8 mouse cellular contexts compared by ENCODE assay signal in genomic region chr6:114915915-114916714, GRCm38 (mm10). TPM values are rescaled to one million over a fixed set of nuclear protein-coding genes. Genes with fewer than 3 reads are reported as not detected.
DNase-seq lines count a peak whose midpoint lies in the region; ATAC-seq lines count a peak whose summit lies in the region.

No protein-coding gene starts in this region.

- peak overlapping the region; percentile 95 for H3K27ac ChIP-seq in forebrain, embryonic 10.5 days
- no peak overlapping the region for H3K27ac ChIP-seq in limb, embryonic 11.5 days (replicated peaks; ENCODE audit: low read depth, low read length)
- no peak overlapping the region for H3K27ac ChIP-seq in neural tube, embryonic 14.5 days (ENCODE audit: low read depth, low read length)

- H3K36me3 ChIP-seq in forebrain, embryonic 10.5 days (replicated peaks), result peaks cover 17% of the 10 kb centered on the region
- H3K36me3 ChIP-seq in limb, embryonic 11.5 days (ENCODE audit: control insufficient read depth, insufficient read depth, low read length), result no peaks in the 10 kb centered on the region
- H3K36me3 ChIP-seq in neural tube, embryonic 14.5 days (ENCODE audit: control insufficient read depth, insufficient read depth, low read length), result no peaks in the 10 kb centered on the region

- peak; percentile 55 to 61 for DNase-seq in kidney, postnatal 4 days
- DNase-seq in kidney, adult 8-10 months, result no peak
- no peak for DNase-seq in forebrain, embryonic 10.5 days (ENCODE audit: extremely low spot score, low spot score)
- no peak for DNase-seq in limb, embryonic 11.5 days (ENCODE audit: low spot score)
- DNase-seq in urinary bladder, postnatal 4 days (ENCODE audit: low spot score in 2 of 2), result no peak
- DNase-seq in gastrocnemius, postnatal 10 days, result no peak
- no peak for DNase-seq in ovary, postnatal 10 days (ENCODE audit: low spot score)

- H3K9me3 ChIP-seq in forebrain, embryonic 10.5 days, result no peaks in the 10 kb centered on the region
- H3K9me3 ChIP-seq in limb, embryonic 11.5 days (ENCODE audit: control insufficient read depth, low read length), result no peaks in the 10 kb centered on the region
- no peaks in the 10 kb centered on the region for H3K9me3 ChIP-seq in neural tube, embryonic 14.5 days (ENCODE audit: control insufficient read depth, low read length)

- peak overlapping the region; percentile 24; the same call in 1 of the 2 replicates for H3K9ac ChIP-seq in limb, embryonic 11.5 days (ENCODE audit: low read length)
- H3K9ac ChIP-seq in neural tube, embryonic 14.5 days (replicated peaks; ENCODE audit: low read depth, low read length), result no peak overlapping the region; the same call in 1 of the 2 replicates

- peaks cover 94% of the 10 kb centered on the region for H3K4me1 ChIP-seq in forebrain, embryonic 10.5 days
- peaks cover 70% of the 10 kb centered on the region for H3K4me1 ChIP-seq in limb, embryonic 11.5 days (ENCODE audit: control insufficient read depth, insufficient read depth, low read length)
- peaks cover 72% of the 10 kb centered on the region for H3K4me1 ChIP-seq in neural tube, embryonic 14.5 days (ENCODE audit: control insufficient read depth, insufficient read depth, low read length)

- no peak for ATAC-seq in limb, embryonic 11.5 days (ENCODE audit: insufficient number of reproducible peaks, low FRiP score, low TSS enrichment, low read depth)
- no peak for ATAC-seq in neural tube, embryonic 14.5 days (ENCODE audit: low read depth)

- no peaks in the 10 kb centered on the region for H3K27me3 ChIP-seq in forebrain, embryonic 10.5 days (ENCODE audit: poor library complexity, severe bottlenecking)
- no peaks in the 10 kb centered on the region for H3K27me3 ChIP-seq in limb, embryonic 11.5 days (ENCODE audit: control insufficient read depth, insufficient read depth, low read length)
- H3K27me3 ChIP-seq in neural tube, embryonic 14.5 days (ENCODE audit: control insufficient read depth, insufficient read depth, low read length), result no peaks in the 10 kb centered on the region

- WGBS in forebrain, embryonic 10.5 days, result 38% methylated on average over 19 of the region's 19 CpGs
- WGBS in limb, embryonic 11.5 days, result 38% methylated on average over 19 of the region's 19 CpGs
- 39% methylated on average over 19 of the region's 19 CpGs for WGBS in neural tube, embryonic 14.5 days

- H3K4me2 ChIP-seq in limb, embryonic 11.5 days (ENCODE audit: low read depth, severe bottlenecking), result peak overlapping the region; percentile 54
- peak overlapping the region; percentile 32 for H3K4me2 ChIP-seq in neural tube, embryonic 14.5 days (ENCODE audit: low read depth, low read length)

- H3K4me3 ChIP-seq in forebrain, embryonic 10.5 days, result peak overlapping the region; percentile 68
- 0 out of 2 replicates have a peak overlapping the region, but pooled peaks have one; percentile 2 for H3K4me3 ChIP-seq in limb, embryonic 11.5 days (ENCODE audit: low read depth, low read length)
- no peak overlapping the region for H3K4me3 ChIP-seq in neural tube, embryonic 14.5 days (ENCODE audit: low read depth, low read length)

RNA-seq across cellular contexts. Expression of gene Vgll4, which starts 53.7 kb away (rescaled TPM):
- polyA plus RNA-seq in forebrain, embryonic 10.5 days (2016; fragmentation: Nextera tagmentation; extraction: Ambion mirVana), result 79.0 and 81.7 TPM in 2 replicates
- 98.4 and 101 TPM in 2 replicates for polyA plus RNA-seq in limb, embryonic 11.5 days (2014; fragmentation: Nextera tagmentation; extraction: Ambion mirVana)
- polyA plus RNA-seq in neural tube, embryonic 14.5 days (2014; fragmentation: Nextera tagmentation; extraction: Ambion mirVana), result 35.6 and 43.3 TPM in 2 replicates
- total RNA-seq in gastrocnemius, postnatal 10 days (2021), result 10 to 100 TPM; 23.5 to 31.8 TPM

Comparison
In these comparisons a context has a peak if more than half of its experiments do, and no peak if none do; other contexts are left out.
1. DNase-seq: peak in kidney, postnatal 4 days (2 of 2); none in kidney, adult 8-10 months (0 of 2), forebrain, embryonic 10.5 days (single experiment), limb, embryonic 11.5 days (single experiment), urinary bladder, postnatal 4 days (0 of 2), gastrocnemius, postnatal 10 days (single experiment) and ovary, postnatal 10 days (single experiment).